Mouse (Mus musculus): Measurements from ENCODE around the gene Tex10. TPM values are rescaled to one million over a fixed set of nuclear protein-coding genes. Genes with fewer than 3 reads are reported as not detected.

Gene Tex10
- 34.2 and 40.5 TPM in 2 replicates for polyA plus RNA-seq (2015; fragmentation: Nextera tagmentation; extraction: Ambion mirVana)

DNA sequence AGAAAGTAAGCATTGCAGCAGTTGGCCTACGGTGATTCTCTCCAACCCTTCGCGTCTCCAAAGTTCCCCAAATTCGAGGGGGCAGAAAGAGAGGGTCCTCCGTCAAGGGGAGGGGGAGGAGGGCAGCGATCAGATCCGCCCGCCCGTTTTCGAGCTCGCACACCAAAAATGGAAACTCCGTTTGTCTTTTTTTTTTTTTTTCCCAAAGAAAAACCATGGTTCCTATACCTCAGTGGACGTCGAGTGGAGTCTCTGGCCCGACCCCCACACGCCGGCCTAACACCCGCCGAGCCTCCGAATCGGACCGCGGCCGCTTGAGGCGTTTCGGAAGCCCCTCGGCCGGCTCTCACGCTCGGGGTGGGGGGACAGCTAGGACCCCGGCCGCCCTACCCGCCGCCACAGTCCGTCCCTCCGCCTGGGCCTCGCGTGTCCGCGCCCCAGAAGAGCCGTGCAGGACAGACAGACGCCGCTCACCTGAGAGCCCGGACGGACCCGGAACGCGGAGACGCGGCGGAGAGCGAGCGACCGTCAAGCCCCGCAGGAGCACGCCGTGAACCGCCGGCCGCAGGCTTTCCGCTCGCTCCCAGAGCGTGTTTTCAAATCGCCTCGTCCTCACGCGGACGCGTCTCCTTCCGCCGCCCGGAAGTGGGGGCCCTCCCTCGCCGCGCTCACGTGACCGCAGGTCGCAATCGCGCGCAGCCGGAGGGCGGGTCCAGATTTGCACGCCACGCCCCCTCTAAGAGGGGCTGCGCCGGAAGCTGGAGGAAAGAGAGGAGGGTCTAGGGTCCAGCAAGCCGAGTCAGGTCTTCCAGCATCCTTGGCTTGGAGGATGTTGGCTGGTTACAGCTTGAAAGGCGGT is at the start of gene Tex10:
Tex10 (minus strand) TSS at position 668 of the 859 bp plus-strand sequence.
- Histone ChIP-seq H3K4me3 (replicated peaks) (peak within 1 kb of the TSS; percentile 95), H3K27me3 (replicated peaks) (no peaks in the 10 kb centered on the region), H3K9me3 (replicated peaks) (no peaks in the 10 kb centered on the region), H3K4me1 (peaks cover 21% of the 10 kb centered on the region), H3K27ac (replicated peaks) (peak within 1 kb of the TSS; percentile 79), H3K9ac (replicated peaks) (peak within 1 kb of the TSS; percentile 86), H3K4me2 (peak within 1 kb of the TSS; percentile 88), H3K36me3 (0 out of 2 replicates have a peak, but pooled peaks cover 6% of the 10 kb centered on the region)
- ATAC-seq (ENCODE audit: low FRiP score) = peak; percentile 99
- under 1% methylated on average over 89 of the region's 89 CpGs for WGBS

DNA sequence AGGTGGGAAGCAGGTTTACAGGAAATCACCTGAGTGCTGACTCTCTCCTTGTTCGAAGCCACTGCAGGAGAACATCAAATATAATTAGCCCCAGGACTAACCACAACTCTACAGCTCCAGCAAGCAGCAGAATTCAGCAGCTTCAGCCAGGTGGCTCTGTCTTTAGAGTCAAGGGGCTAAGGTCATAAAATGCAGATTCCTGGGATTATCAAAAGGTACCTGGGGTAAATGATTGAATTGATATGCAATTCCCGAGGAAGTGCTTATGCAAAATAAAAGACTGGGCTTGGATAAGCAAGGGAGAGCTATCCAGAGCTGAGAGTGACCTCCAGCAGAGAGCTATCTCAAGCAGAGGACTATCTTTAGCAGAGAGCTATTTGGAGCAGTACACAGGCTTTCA is 37.6 kb upstream of the Tex10 start:
- 29% methylated on average over 2 of the region's 2 CpGs for WGBS
- no peak overlapping the region for H3K4me3 ChIP-seq (replicated peaks)
- no peak overlapping the region for H3K27ac ChIP-seq (replicated peaks)
- 0 out of 2 replicates have a peak, but pooled peaks cover 10% of the 10 kb centered on the region for H3K9me3 ChIP-seq (replicated peaks)
- H3K9ac ChIP-seq (replicated peaks) = no peak overlapping the region
- H3K27me3 ChIP-seq (replicated peaks) = no peaks in the 10 kb centered on the region
- ATAC-seq (ENCODE audit: low FRiP score) = no peak
- H3K4me1 ChIP-seq = no peaks in the 10 kb centered on the region
- no peak overlapping the region for H3K4me2 ChIP-seq
- no peaks in the 10 kb centered on the region for H3K36me3 ChIP-seq

DNA sequence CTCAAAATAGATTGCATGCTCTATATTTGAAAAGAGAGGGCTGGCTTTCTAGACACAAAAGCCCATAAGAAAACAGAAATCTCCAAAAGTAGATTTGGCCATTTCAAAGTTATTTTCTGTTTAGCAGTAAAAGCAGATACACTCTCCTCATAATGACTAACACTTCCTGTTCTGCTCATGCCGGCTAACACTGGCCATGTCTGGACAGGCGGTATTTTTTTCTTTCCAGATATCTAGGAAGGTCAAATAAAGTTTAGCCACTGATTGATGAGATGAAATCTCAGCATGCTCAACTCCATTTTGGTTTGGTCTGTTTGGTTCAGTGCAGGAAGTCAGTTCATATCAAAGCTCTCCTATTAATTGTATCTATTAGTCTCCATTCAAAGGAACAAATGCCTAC is 19.3 kb upstream of the Tex10 start:
- 89% methylated on average over 2 of the region's 2 CpGs for WGBS

DNA sequence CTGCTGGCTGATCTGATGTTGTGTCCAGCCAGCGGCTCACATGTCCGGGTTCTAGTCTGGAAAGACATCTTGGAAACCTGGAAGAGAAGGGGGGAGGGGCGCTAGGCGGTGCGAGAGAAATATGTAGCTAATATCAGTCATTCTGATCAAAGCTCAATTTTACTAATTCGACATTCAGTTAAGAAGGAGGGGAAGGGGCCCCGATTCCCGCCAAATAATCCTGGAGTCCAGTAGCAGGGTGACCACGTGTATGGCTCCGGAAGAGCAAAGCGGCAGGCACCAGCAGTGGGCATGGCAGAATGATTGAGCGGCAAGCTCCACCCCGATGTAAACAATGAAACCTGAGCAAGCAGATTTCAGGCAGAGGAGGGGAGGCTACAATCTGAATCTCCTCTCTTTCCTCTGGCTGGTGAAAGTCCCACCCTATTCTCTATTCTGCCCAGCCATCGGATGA is 18.1 kb upstream of the Tex10 start:
- H3K4me1 ChIP-seq = 0 out of 2 replicates have a peak, but pooled peaks cover 6% of the 10 kb centered on the region
- peak overlapping the region; percentile 37 for H3K4me3 ChIP-seq (replicated peaks)
- peak overlapping the region; percentile 55 for H3K4me2 ChIP-seq
- no peaks in the 10 kb centered on the region for H3K9me3 ChIP-seq (replicated peaks)
- no peaks in the 10 kb centered on the region for H3K36me3 ChIP-seq
- no peaks in the 10 kb centered on the region for H3K27me3 ChIP-seq (replicated peaks)
- H3K27ac ChIP-seq (replicated peaks) = no peak overlapping the region
- ATAC-seq (ENCODE audit: low FRiP score) = peak; percentile 41; the same call in 1 of the 2 replicates
- peak overlapping the region; percentile 32 for H3K9ac ChIP-seq (replicated peaks)
- WGBS = 14% methylated on average over 14 of the region's 14 CpGs

More for the DNA sequence above, 19.3 kb upstream of the Tex10 start:
- H3K27me3 ChIP-seq (replicated peaks) = no peaks in the 10 kb centered on the region
- no peaks in the 10 kb centered on the region for H3K36me3 ChIP-seq
- no peaks in the 10 kb centered on the region for H3K9me3 ChIP-seq (replicated peaks)
- H3K27ac ChIP-seq (replicated peaks) = no peak overlapping the region
- H3K9ac ChIP-seq (replicated peaks) = no peak overlapping the region
- no peak overlapping the region for H3K4me3 ChIP-seq (replicated peaks)
- H3K4me1 ChIP-seq = 0 out of 2 replicates have a peak, but pooled peaks cover 6% of the 10 kb centered on the region
- ATAC-seq (ENCODE audit: low FRiP score) = no peak
- H3K4me2 ChIP-seq = no peak overlapping the region

DNA sequence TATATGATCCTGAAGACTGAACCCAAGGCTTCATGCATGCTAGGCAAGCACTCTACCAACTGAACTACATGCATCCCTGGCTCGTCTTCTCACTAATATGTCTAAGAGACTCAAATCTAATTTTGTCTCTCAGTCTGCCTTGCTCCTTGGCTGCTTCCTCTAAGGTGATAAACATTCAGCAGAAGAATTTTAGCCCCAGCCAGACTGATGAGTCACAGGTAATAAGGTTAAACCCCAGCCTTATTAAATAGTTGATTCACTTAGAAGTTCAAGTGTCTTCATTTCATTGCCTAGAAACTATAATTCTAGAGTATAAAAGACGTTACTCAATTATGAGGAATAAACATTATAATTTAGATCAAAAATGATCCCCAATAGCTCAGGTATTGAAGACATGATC is 15.7 kb upstream of the Tex10 start:
- no peak for ATAC-seq (ENCODE audit: low FRiP score)
- Histone ChIP-seq H3K4me2 (no peak overlapping the region), H3K4me3 (replicated peaks) (no peak overlapping the region), H3K9ac (replicated peaks) (no peak overlapping the region), H3K27me3 (replicated peaks) (no peaks in the 10 kb centered on the region), H3K36me3 (no peaks in the 10 kb centered on the region), H3K9me3 (replicated peaks) (no peaks in the 10 kb centered on the region), H3K4me1 (0 out of 2 replicates have a peak, but pooled peaks cover 6% of the 10 kb centered on the region), H3K27ac (replicated peaks) (no peak overlapping the region)
- 90% methylated on average over 2 of the region's 2 CpGs for WGBS

DNA sequence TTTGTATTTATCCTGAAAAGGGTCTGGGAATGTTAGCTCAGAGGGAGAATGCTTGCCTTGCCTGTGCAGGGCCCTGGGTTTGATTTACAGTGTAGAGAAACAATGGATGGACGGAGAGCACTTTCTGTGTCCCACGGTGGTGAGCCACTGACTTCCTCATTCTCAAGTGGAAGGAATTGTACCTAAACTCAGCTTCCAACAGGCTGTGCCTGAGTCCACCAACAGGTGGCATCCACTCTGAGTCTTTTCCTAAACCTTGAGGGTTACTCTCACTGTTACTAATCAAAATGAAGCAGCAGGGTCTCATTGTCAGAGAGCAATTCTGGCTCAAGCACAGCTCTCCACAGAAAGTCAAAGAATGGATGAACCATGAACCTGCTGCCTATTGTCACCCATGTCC is 8.0 kb upstream of the Tex10 start:
- Histone ChIP-seq H3K27me3 (replicated peaks) (no peaks in the 10 kb centered on the region), H3K9me3 (replicated peaks) (0 out of 2 replicates have a peak, but pooled peaks cover 5% of the 10 kb centered on the region), H3K4me3 (replicated peaks) (no peak overlapping the region), H3K9ac (replicated peaks) (no peak overlapping the region), H3K36me3 (no peaks in the 10 kb centered on the region), H3K4me1 (no peaks in the 10 kb centered on the region), H3K4me2 (no peak overlapping the region), H3K27ac (replicated peaks) (no peak overlapping the region)
- 16% methylated on average over 2 of the region's 2 CpGs for WGBS
- no peak for ATAC-seq (ENCODE audit: low FRiP score)

DNA sequence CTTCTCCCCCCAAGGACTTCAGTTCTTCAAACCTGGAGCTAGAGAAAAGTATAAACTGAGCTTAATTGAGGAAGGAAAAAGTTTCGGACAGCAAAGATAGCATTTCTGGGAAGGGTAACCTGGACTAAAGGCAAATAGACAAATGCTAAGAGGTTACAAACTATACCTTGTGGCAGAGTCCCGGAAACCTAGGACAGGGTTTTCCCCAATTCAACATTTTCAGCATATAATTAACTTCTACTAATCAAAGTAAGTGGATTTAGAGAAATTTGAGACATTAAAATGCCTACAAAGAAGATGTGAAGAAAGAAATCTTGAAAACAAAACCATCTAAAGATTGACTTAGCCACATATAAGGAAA is 372 bp upstream of the Tex10 start:
- peak overlapping the region; percentile 95 for H3K4me3 ChIP-seq (replicated peaks)
- WGBS = 89% methylated on average over 2 of the region's 2 CpGs
- peak; percentile 37; the same call in 1 of the 2 replicates for ATAC-seq (ENCODE audit: low FRiP score)
- H3K4me1 ChIP-seq = peaks cover 21% of the 10 kb centered on the region
- no peaks in the 10 kb centered on the region for H3K36me3 ChIP-seq
- H3K27me3 ChIP-seq (replicated peaks) = no peaks in the 10 kb centered on the region
- 0 out of 2 replicates have a peak, but pooled peaks cover under 1% of the 10 kb centered on the region for H3K9me3 ChIP-seq (replicated peaks)
- H3K27ac ChIP-seq (replicated peaks) = peak overlapping the region; percentile 24; the same call in 1 of the 2 replicates
- peak overlapping the region; percentile 88 for H3K4me2 ChIP-seq
- peak overlapping the region; percentile 34; the same call in 1 of the 2 replicates for H3K9ac ChIP-seq (replicated peaks)

DNA sequence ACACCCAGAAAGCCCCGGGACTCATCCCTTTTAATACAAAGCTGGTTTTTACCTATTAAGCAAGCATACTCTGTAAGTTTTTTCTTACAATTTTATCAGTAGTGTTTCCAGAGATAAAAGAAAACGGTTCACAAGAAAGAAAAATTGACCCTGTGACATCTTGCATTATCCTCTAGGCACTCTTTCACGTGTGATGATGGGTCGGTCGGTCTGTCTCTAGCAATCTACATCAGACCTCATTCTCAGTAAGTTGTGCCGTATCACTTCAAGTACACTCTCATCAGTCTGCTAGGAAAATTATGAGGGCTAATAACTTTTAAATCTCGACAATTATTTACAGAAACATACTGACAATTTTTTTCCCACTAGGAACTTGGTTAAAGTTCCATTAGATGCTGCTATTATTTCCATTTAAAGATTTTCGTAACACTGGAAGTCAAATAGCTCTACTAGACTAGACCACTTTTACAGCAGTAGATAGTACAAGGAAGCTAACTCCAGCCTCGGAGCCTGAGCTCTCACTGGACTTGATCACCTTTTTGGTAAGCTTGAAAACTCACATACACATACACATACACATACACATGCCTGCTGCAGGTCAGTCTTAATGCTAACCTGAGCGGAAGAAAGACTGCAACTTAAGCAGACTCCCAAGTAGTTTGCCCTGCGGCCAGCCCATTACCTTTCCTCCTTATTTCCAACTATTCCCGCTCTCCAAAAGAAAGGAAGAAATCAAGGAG is 1.0 kb downstream of the Tex10 start:
- peak overlapping the region; percentile 88 for H3K4me2 ChIP-seq
- WGBS = 14% methylated on average over 12 of the region's 12 CpGs
- peak overlapping the region; percentile 86 for H3K9ac ChIP-seq (replicated peaks)
- peak overlapping the region; percentile 79; the same call in 1 of the 2 replicates for H3K27ac ChIP-seq (replicated peaks)
- ATAC-seq (ENCODE audit: low FRiP score) = no peak
- H3K27me3 ChIP-seq (replicated peaks) = no peaks in the 10 kb centered on the region
- H3K4me1 ChIP-seq = peaks cover 21% of the 10 kb centered on the region
- peaks cover 9% of the 10 kb centered on the region for H3K36me3 ChIP-seq
- H3K4me3 ChIP-seq (replicated peaks) = peak overlapping the region; percentile 95
- no peaks in the 10 kb centered on the region for H3K9me3 ChIP-seq (replicated peaks)

DNA sequence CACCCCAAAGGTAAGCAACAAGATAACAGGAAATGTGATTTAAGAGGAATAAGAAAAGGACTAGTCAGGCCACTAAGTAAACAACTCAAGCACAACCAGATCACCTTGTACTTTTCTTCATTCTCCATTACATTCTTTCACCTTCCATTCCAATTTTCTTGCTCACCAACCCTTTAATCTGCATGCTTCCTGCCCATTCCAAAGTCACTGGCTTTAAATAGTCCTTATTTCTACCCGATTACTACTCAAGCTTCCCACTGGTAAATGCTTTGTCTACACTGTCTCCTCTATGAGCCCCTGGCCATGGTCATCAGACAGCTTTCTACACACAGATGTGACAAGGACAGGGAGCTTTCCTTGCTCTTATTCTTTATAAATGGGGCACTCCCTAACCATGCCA is 2.3 kb downstream of the Tex10 start:
- Histone ChIP-seq H3K4me2 (peak overlapping the region; percentile 88), H3K4me1 (peaks cover 21% of the 10 kb centered on the region)
- 58% methylated on average over 1 of the region's 1 CpGs for WGBS

DNA sequence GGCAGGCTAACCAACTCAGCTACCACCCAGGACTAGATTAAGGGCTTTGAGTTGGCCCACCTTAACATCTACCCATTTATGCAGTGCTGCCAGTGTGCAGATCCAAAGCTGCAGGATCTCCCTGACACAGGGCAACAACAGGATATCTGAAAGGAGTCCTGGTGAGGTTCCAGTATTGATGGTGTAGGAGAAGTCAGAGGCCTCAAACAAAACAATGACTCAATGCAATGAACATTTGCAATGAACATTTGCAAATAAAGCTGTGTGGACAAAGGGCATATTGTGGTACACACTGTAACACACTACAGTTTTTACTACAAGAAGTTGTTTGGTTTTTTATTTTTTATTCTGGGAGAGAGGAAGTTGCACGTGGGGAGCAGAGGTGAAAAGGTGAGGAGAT is 12.2 kb downstream of the Tex10 start:
- Histone ChIP-seq H3K9me3 (replicated peaks) (no peaks in the 10 kb centered on the region), H3K4me2 (no peak overlapping the region), H3K27me3 (replicated peaks) (no peaks in the 10 kb centered on the region), H3K9ac (replicated peaks) (no peak overlapping the region), H3K4me3 (replicated peaks) (no peak overlapping the region), H3K27ac (replicated peaks) (no peak overlapping the region), H3K36me3 (peaks cover 34% of the 10 kb centered on the region), H3K4me1 (no peaks in the 10 kb centered on the region)
- 82% methylated on average over 1 of the region's 1 CpGs for WGBS
- ATAC-seq (ENCODE audit: low FRiP score) = no peak

More for the DNA sequence above, 2.3 kb downstream of the Tex10 start:
- peaks cover 9% of the 10 kb centered on the region for H3K36me3 ChIP-seq
- no peak overlapping the region for H3K27ac ChIP-seq (replicated peaks)
- no peaks in the 10 kb centered on the region for H3K9me3 ChIP-seq (replicated peaks)
- 0 out of 2 replicates have a peak overlapping the region, but pooled peaks have one; percentile 1 for H3K9ac ChIP-seq (replicated peaks)
- H3K4me3 ChIP-seq (replicated peaks) = no peak overlapping the region
- no peak for ATAC-seq (ENCODE audit: low FRiP score)
- no peaks in the 10 kb centered on the region for H3K27me3 ChIP-seq (replicated peaks)

DNA sequence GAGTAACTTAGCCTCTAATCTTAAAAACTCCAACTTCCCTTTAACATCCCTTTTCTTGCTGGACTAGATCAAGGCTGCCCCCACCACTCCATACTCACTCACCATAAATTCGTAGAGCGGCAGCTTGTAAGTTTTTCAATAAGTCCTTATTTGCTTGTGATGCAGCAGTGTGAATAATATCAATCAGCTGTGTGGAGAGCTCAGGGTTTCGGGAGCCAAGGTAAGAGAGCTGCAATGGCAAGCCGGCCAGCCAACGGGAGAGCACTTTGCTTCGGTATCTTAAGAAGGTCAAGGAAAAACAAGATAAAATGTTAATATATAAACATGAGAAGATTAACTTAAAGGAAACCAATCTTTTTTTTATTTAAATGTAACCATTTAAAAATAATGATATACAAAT is 14.8 kb downstream of the Tex10 start:
- no peak overlapping the region for H3K9ac ChIP-seq (replicated peaks)
- no peak for ATAC-seq (ENCODE audit: low FRiP score)
- no peaks in the 10 kb centered on the region for H3K9me3 ChIP-seq (replicated peaks)
- 95% methylated on average over 6 of the region's 6 CpGs for WGBS
- H3K4me2 ChIP-seq = no peak overlapping the region
- no peak overlapping the region for H3K27ac ChIP-seq (replicated peaks)
- no peaks in the 10 kb centered on the region for H3K27me3 ChIP-seq (replicated peaks)
- H3K36me3 ChIP-seq = peaks cover 42% of the 10 kb centered on the region
- no peaks in the 10 kb centered on the region for H3K4me1 ChIP-seq
- H3K4me3 ChIP-seq (replicated peaks) = no peak overlapping the region

All from neural tube, embryonic 15.5 days (tissue).